Mouse (Mus musculus) adrenal gland, postnatal 25 days (tissue): ENCODE results near the gene Ank. TPM values are rescaled to one million over a fixed set of nuclear protein-coding genes. Genes with fewer than 3 reads are reported as not detected.

ENCODE experiments used
- DNase-seq: peaks from one replicate; pipeline ENCODE4 v3.0.0; 2021; ENCODE audit warnings: mixed read lengths
- total RNA-seq: library from RNA; stranded (reverse); gene quantifications from 2 replicates; pipeline ENCODE4 v1.2.3, GENCODE M21; 2021

Gene Ank
- total RNA-seq, 1 experiment from 2014 or later, result 44.0 TPM

- peak; percentile 25 for DNase-seq
These were observed 73.3 kb downstream of the Ank start for GRCm38 (mm10) chr15:27539745-27540144.

- no peak for DNase-seq
These were observed 78.7 kb downstream of the Ank start for GRCm38 (mm10) chr15:27545203-27545602.

DNA sequence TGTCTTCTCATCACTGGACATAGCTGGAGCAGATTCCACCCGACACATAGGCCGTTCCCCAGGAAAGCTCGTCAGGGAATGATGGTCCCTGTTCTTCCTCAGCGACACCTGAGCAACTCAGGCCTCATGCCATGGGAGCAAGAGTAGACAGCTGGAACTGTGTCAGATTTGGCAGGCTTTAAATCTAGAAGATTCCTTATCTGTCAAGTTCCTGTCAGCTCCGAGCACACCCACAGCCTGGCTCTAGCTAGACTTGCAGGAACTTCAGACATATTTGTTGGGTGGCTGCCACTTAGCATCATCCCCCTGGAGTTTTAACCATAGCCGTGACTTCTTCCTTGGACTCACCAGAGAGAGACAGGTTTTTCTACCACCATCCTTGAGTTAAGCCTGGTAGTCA is 81.6 kb downstream of the Ank start:
- DNase-seq, result no peak

DNA sequence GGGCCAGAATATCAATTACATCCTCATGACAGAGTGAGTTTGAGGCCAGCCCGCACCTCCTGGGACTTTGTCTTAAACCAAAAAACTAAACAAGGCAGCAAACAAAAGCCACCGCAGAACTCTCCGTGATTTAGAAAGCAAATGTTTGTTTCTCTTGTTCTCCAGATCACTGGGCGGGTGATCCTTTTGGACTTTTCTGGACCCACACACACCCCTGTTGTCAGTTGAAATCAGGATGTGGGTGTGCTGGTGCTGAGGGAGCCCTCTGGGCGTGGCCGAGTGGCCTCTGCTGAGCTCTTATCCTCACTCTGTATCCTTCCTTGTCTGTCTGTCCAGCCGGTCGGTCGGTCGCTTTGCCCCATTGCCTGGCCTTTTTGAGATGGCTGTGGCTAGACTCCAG is 82.6 kb downstream of the Ank start:
- DNase-seq, result no peak

GRCm38 (mm10) chr15:27549878-27550277 is 83.4 kb downstream of the Ank start:
- no peak for DNase-seq

GRCm38 (mm10) chr15:27550358-27550992 is 84.0 kb downstream of the Ank start:
- no peak for DNase-seq

DNA sequence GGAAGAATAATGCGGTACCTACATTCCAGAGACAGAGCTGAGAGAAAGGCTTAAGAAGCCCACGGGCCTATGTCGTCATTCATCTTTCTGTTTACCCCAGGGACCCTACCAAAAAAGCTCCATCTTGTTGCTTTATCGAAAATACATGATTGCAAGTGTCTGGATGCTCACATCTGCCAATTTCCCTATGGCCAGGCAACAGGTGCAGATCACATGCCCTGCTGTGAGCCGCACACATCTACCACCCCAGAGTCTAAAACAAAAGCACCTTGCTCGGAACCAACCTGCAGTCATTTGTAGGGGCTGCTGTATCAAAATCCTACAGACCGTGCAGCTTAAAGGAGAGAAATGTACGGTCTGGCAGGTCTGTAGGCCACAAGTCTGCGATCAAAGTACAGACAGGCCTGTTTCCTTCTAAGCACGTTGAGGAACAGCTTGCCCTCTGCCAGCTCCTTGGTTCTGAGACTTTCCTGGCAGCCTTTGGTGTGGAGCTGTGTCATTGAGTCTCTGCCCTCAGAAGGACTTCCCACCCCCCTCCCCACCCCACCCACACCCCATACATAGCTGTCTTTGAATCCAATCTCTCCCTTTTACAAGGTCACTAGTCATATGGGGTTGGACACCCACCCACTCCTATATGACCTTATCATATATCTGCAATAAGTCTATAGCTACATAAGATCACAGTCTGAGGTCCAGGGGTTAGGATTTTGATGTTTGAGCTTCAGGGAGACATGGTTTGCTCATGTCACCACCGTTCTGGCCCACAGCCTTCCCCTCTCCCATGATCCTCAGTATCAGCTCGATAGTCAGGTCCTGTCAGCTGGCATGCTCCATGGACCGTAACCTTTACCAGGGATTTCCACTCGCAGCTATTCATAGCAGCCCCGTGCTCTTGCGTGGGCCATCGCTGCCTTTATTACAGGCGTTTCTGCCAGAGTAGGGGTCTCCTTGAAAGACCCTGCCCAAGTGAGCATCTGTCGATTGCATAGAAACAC is 84.9 kb downstream of the Ank start:
- no peak for DNase-seq

DNA sequence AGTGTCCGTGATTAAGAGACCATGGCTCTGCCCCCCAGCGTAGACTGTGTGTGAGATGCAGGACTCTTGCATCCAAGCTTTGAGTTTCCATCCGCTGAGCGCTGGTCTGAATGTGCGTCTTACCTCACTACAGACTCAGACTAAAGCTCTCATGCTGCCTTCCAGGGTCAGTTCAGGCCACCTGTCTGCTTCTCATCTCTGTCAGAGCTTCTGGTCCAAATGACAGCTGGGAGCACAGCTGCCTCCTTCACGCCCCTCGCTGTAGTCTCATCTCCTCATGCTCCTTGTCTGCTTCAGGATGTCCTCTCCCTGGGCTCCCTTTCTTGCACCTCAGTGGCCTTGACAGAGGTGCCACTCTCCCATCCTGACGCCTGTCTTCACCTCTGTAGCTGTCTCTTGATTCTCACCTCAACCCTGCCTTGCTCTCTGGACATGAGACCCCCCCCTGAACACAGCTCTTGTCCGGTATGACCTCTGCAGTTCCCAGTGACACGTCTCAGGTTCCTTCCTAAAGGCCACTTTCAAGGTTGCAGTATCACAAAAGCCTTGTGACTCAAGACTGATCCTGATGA is 85.7 kb downstream of the Ank start:
- no peak for DNase-seq

GRCm38 (mm10) chr15:27553554-27553953 is 87.1 kb downstream of the Ank start:
- no peak for DNase-seq

DNA sequence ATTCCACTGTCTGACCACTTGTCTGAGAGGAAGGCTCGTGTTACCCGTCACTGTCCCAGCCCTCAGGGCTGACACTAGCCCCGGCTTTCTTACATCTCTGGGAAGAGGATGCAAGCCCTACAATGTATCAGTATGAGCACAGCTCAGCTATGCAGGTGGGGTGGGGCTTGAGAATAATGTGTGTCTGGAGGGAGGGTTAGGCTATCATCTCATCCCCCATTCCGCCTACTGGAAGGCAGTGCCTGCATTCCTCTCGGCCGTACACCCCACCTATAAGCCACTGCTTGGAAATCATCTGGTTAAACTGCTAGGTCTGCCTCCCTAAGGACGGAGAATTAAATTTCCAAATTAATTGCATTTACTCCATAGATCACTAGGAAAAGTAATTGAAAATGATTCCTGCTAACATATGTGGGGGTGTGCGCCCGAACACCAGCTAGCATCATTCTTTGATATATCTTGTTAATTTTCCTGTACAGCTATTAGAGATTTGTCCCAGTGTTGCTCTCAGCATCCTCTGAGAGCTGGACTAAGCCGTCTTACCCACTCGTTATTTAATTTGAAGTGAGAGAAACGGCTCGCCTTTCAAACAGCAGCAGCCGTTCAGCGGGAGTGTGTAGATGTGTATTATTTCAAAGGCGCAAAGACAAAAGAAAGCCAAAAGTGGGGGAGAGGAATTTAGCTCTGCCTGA is 92.1 kb downstream of the Ank start:
- no peak for DNase-seq

- no peak for DNase-seq
These were observed 93.8 kb downstream of the Ank start for GRCm38 (mm10) chr15:27560315-27560714.

DNA sequence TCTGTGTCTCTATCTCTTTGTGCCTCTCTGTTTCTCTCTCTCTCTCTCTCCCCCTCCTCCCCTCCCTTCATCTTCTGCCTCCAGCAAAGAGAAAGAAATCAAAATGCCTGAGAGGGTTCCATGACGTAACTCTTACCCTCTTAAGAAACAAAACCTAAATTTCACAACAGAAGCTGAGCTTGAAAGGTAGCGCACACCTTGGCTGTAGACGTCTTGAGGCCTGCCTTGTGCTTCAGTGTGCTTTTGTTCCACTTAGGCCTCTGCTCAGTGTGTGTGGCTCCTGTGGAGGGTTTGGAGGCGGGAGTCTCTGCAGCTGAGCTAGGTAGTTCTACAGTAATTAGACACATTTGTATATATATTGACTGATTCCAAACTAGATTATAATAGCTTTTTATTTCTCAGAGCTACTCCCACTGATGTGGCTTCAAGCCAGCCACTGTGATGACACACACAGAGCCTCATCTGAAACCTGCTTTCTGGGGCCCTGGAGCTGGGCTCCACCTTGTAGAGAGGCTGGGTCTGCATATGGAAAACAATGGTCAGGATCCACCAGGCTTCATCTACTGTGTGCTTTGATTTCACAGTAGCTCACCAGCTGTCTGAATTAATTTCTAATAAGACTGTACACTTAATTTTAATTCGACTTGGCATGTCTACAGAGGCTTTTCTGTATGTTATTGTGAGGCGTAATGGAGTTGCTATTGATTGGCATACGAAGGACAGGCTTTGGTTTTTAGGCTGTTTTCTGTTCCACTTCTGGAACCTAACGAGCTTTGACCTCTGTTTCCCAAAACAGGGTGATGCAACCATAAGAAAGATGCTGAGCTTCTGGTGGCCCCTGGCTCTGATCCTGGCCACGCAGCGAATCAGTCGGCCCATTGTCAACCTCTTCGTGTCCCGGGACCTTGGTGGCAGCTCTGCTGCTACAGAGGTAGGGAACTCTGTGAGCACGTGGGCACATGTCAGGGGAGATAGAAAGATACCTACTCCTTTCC is 97.9 kb downstream of the Ank start:
- no peak for DNase-seq

- DNase-seq, result no peak
These were observed 99.2 kb downstream of the Ank start for GRCm38 (mm10) chr15:27565626-27566185.

GRCm38 (mm10) chr15:27567356-27567755 is 100.9 kb downstream of the Ank start:
- DNase-seq, result no peak

DNA sequence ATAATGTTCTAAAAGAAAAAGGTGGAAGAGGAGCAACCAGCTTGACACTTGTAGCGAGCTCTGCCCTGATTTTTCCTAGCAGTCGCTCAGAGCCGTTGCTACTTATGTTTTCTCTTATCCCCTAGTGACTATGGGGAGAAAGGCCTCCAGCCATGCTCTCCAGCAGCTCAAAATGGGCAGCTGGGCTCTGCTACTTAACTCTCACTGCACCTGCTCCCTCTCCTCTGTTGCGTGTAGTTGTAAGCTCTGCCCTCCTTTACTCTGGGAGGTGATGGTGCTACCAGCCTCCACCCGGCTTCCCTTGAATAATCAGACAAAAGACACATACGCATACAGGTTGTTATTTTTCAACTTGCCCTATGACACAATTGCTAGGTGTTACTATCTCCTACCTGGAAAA is 101.9 kb downstream of the Ank start:
- no peak for DNase-seq

- no peak for DNase-seq
These were observed 103.4 kb downstream of the Ank start for GRCm38 (mm10) chr15:27569924-27570323.

GRCm38 (mm10) chr15:27570385-27570784 is 103.9 kb downstream of the Ank start:
- DNase-seq, result no peak

GRCm38 (mm10) chr15:27571179-27571578 is 104.7 kb downstream of the Ank start:
- DNase-seq, result peak; percentile 56

DNA sequence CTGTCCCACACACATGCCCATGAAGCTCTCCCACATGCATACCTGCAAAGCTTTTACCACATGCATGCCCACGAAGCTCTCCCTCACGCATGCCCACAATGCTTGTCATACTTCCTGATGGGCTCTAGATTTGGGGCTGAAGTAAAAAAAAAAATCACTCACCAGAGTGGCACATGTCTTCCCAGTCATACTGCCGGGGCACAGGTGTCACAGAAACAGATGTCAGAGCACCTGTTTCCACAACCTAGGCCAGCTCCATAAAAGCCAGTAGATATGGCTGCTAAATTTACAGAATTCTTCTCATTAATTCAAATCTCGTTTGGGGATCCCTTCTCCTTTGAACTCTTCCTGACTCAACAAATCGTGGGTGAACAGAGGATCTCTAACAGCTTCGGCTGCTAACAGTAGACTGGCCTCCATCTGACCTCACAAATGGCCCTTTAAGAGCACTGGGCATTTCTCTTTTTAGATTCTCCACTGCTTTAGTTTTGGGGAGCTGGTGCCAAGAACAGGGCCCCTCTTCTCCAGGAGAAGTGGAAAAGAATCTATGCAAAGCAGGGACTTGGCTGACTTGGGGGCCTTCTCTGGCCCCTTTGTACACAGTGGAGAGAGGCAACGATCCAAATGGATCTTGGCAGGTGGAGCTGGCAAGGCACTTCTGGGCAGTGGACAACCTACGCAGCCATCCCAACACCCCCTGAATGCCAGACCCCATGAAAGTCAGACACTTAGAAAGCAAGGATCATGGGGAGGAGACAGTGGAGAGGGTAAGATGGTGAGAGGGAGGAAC is 108.7 kb downstream of the Ank start:
- DNase-seq, result no peak

- DNase-seq, result no peak
These were observed 109.5 kb downstream of the Ank start for GRCm38 (mm10) chr15:27575932-27576331.
